Mouse (Mus musculus) liver, adult 2 months (tissue): ENCODE results near the gene Lpgat1. TPM values are rescaled to one million over a fixed set of nuclear protein-coding genes. Genes with fewer than 3 reads are reported as not detected.

Experiments
- DNase-seq: peaks from one replicate; pipeline ENCODE4 v3.0.0-alpha.2; 2011; ENCODE audit warnings: low read depth, low spot score; ENCODE audit errors: extremely low read depth
- H3K27ac ChIP-seq: fragments of 200-500 bp; replicated peaks from 2 replicates; pipeline ENCODE4 v1.5.1; 2012; ENCODE audit warnings: low read depth, mild to moderate bottlenecking, control low read depth, inconsistent platforms, low read length; ENCODE audit not compliant: insufficient read depth
- H3K27me3 ChIP-seq: fragments of 200-500 bp; 2 replicates; pipeline ENCODE4 v1.6.1; 2012; ENCODE audit warnings: mild to moderate bottlenecking, moderate library complexity, low read length, inconsistent platforms; ENCODE audit not compliant: control insufficient read depth, insufficient read depth
- H3K36me3 ChIP-seq: fragments of 200-500 bp; 2 replicates; pipeline ENCODE4 v1.6.1; 2012; ENCODE audit warnings: low read length, inconsistent platforms; ENCODE audit not compliant: control insufficient read depth, insufficient read depth
- H3K4me1 ChIP-seq: fragments of 200-500 bp; 2 replicates; pipeline ENCODE4 v1.6.1; 2011; ENCODE audit warnings: low read length; ENCODE audit not compliant: control insufficient read depth, insufficient read depth
- H3K4me3 ChIP-seq: fragments of 200-500 bp; 2 replicates; pipeline ENCODE4 v1.5.1; 2011; ENCODE audit warnings: low read depth, mild to moderate bottlenecking, control low read depth, low read length, moderate library complexity; ENCODE audit not compliant: insufficient read depth
- H3K79me2 ChIP-seq: fragments of 200-500 bp; 2 replicates; pipeline ENCODE4 v1.6.1; 2012; ENCODE audit warnings: inconsistent platforms, mild to moderate bottlenecking, low read length, moderate library complexity; ENCODE audit not compliant: control insufficient read depth, insufficient read depth
- H3K9ac ChIP-seq: fragments of 200-500 bp; 2 replicates; pipeline ENCODE4 v1.6.1; 2012; ENCODE audit warnings: low read depth, mild to moderate bottlenecking, control low read depth, inconsistent platforms, low read length
- CTCF ChIP-seq: fragments of 200-500 bp; IDR thresholded peaks from 2 replicates; pipeline ENCODE4 v1.5.1; 2011; ENCODE audit warnings: low read depth, low read length, control low read depth
- POLR2A ChIP-seq: fragments of 200-500 bp; IDR thresholded peaks from 2 replicates; pipeline ENCODE4 v1.6.1; 2011; ENCODE audit warnings: low read length, control low read depth; ENCODE audit not compliant: insufficient read depth; ENCODE audit errors: extremely low read depth
- WGBS: fragments of 180-500 bp; shearing (Covaris S2); methylation state at CpG from one replicate; pipeline ENCODE4 v1.1.7; 2018; 5-methylcytosine and 5-hydroxymethylcytosine counted together
- polyA plus RNA-seq: library from polyadenylated mRNA; depleted of rRNA; stranded (reverse); fragments of >200 nt; gene quantifications from 2 replicates; pipeline ENCODE4 v1.2.3, GENCODE M21; 2012
- total RNA-seq: library from RNA; depleted of rRNA; stranded (reverse); fragments of >200 nt; gene quantifications from 2 replicates; pipeline ENCODE4 v1.2.3, GENCODE M21; 2014

Gene Lpgat1
- total and polyA plus RNA-seq, 2 experiments, result 19.8 to 82.1 TPM

DNA sequence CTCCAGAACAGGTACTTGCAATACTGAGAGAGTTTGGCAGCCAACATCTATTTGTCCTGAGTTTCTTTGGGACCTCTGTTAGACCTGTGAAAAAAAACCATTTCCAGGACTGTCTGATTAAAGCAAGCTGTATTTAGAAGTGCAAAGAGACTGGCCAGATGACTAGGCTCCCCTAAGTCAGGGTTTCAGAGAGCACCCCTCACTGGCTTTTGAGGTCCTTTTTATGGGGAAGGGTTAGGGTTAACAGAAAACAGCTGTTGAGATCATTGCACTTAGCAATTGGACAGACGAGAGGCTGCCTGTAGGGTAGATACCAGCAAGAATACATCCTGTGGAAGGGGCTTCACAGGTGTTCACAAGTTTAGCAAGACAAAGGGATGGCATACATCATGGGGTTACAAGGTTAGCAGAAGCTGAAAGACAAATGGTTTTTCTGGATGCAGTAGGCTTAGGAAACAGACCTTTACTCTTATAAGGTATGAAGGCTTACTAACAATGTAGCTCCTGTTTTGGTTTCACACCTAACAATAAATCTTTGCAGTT, 19.3 kb upstream of the Lpgat1 start:
- 70% methylated on average over 1 of the region's 1 CpGs for WGBS
- H3K9ac ChIP-seq, result no peak overlapping the region
- no peak overlapping the region for H3K27ac ChIP-seq
- no peaks in the 10 kb centered on the region for H3K27me3 ChIP-seq
- H3K4me1 ChIP-seq, result peaks cover 4% of the 10 kb centered on the region
- no peaks in the 10 kb centered on the region for H3K36me3 ChIP-seq
- H3K4me3 ChIP-seq, result no peak overlapping the region
- no peak for DNase-seq
- H3K79me2 ChIP-seq, result no peaks in the 10 kb centered on the region
- TF ChIP-seq POLR2A (no peak), CTCF (no peak)

- H3K9ac ChIP-seq, result no peak overlapping the region
- WGBS, result 70% methylated on average over 4 of the region's 4 CpGs
Measured at GRCm38 (mm10) chr1:191704535-191704934, 13.1 kb upstream of the Lpgat1 start.

GRCm38 (mm10) chr1:191706541-191707078, 11.0 kb upstream of the Lpgat1 start:
- H3K79me2 ChIP-seq, result no peaks in the 10 kb centered on the region
- H3K27me3 ChIP-seq, result no peaks in the 10 kb centered on the region
- peaks cover 4% of the 10 kb centered on the region for H3K4me1 ChIP-seq
- no peak overlapping the region for H3K27ac ChIP-seq
- no peak overlapping the region for H3K4me3 ChIP-seq
- DNase-seq, result no peak
- no peaks in the 10 kb centered on the region for H3K36me3 ChIP-seq
- no peak for TF ChIP-seq POLR2A
- TF ChIP-seq CTCF, result no peak
- WGBS, result 44% methylated on average over 3 of the region's 3 CpGs
- no peak overlapping the region for H3K9ac ChIP-seq

More at GRCm38 (mm10) chr1:191704535-191704934, 13.1 kb upstream of the Lpgat1 start:
- Histone ChIP-seq H3K27ac (no peak overlapping the region), H3K27me3 (no peaks in the 10 kb centered on the region), H3K36me3 (no peaks in the 10 kb centered on the region), H3K4me1 (peaks cover 4% of the 10 kb centered on the region), H3K79me2 (no peaks in the 10 kb centered on the region), H3K4me3 (no peak overlapping the region)
- no peak for DNase-seq
- TF ChIP-seq CTCF, result no peak
- TF ChIP-seq POLR2A, result no peak

GRCm38 (mm10) chr1:191709811-191710210, 7.8 kb upstream of the Lpgat1 start:
- Histone ChIP-seq H3K79me2 (no peaks in the 10 kb centered on the region), H3K4me3 (no peak overlapping the region), H3K36me3 (no peaks in the 10 kb centered on the region), H3K4me1 (no peaks in the 10 kb centered on the region), H3K9ac (no peak overlapping the region), H3K27ac (no peak overlapping the region), H3K27me3 (no peaks in the 10 kb centered on the region)
- 79% methylated on average over 2 of the region's 2 CpGs for WGBS
- DNase-seq, result no peak
- TF ChIP-seq POLR2A (no peak), CTCF (no peak)

- H3K79me2 ChIP-seq, result no peaks in the 10 kb centered on the region
- TF ChIP-seq POLR2A (no peak), CTCF (no peak)
- H3K9ac ChIP-seq, result no peak overlapping the region
- DNase-seq, result no peak
- 81% methylated on average over 4 of the region's 4 CpGs for WGBS
- H3K27me3 ChIP-seq, result no peaks in the 10 kb centered on the region
- H3K27ac ChIP-seq, result no peak overlapping the region
- H3K4me1 ChIP-seq, result no peaks in the 10 kb centered on the region
- no peaks in the 10 kb centered on the region for H3K36me3 ChIP-seq
- no peak overlapping the region for H3K4me3 ChIP-seq
Measured at GRCm38 (mm10) chr1:191712224-191712838, 5.3 kb upstream of the Lpgat1 start.

GRCm38 (mm10) chr1:191713813-191714212, 3.8 kb upstream of the Lpgat1 start:
- Histone ChIP-seq H3K36me3 (no peaks in the 10 kb centered on the region), H3K27ac (no peak overlapping the region)
- no peak for DNase-seq

More at GRCm38 (mm10) chr1:191713813-191714212, 3.8 kb upstream of the Lpgat1 start:
- H3K79me2 ChIP-seq, result peaks cover 5% of the 10 kb centered on the region; the same call in 1 of the 2 replicates
- H3K4me1 ChIP-seq, result no peaks in the 10 kb centered on the region
- WGBS, result 90% methylated on average over 3 of the region's 3 CpGs
- TF ChIP-seq POLR2A, result no peak
- TF ChIP-seq CTCF, result no peak
- no peaks in the 10 kb centered on the region for H3K27me3 ChIP-seq
- H3K9ac ChIP-seq, result no peak overlapping the region
- H3K4me3 ChIP-seq, result no peak overlapping the region
